Mouse (Mus musculus): ENCODE results near the gene Chrnd. TPM values are rescaled to one million over a fixed set of nuclear protein-coding genes. Genes with fewer than 3 reads are reported as not detected.

Gene Chrnd
- polyA plus RNA-seq, 1 experiment from 2014 or later = not detected

DNA sequence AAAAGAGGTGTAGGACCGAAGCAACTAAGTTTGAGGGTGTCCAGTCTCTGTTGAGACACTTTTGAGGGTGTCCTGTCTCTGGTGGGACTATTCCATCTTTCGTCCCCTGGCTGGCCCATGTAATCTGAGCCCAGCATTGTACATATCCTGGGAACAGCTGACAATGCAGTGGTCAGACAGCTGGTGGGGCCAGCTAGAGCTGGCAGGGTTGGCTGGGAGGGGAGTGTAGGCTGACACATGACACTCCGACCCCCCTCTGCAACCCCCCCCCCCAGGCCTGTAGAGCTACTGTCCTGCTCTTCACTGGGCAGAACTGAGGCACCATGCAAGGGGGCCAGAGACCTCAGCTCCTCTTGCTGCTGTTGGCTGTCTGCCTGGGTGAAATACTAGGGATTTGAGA, 15.1 kb downstream of the Chrnd start:
- no peaks in the 10 kb centered on the region for H3K9me3 ChIP-seq (replicated peaks)
- H3K4me2 ChIP-seq = no peak overlapping the region
- no peak overlapping the region for H3K27ac ChIP-seq (ENCODE audit: poor library complexity, severe bottlenecking)
- peaks cover 8% of the 10 kb centered on the region; the same call in 1 of the 2 replicates for H3K4me1 ChIP-seq (replicated peaks)
- no peak overlapping the region for H3K4me3 ChIP-seq
- H3K27me3 ChIP-seq (replicated peaks) = peaks cover 46% of the 10 kb centered on the region
- 24% methylated on average over 3 of the region's 3 CpGs for WGBS
- no peaks in the 10 kb centered on the region for H3K36me3 ChIP-seq
- no peak for ATAC-seq (ENCODE audit: insufficient number of reproducible peaks, low FRiP score)
- no peak overlapping the region for H3K9ac ChIP-seq

DNA sequence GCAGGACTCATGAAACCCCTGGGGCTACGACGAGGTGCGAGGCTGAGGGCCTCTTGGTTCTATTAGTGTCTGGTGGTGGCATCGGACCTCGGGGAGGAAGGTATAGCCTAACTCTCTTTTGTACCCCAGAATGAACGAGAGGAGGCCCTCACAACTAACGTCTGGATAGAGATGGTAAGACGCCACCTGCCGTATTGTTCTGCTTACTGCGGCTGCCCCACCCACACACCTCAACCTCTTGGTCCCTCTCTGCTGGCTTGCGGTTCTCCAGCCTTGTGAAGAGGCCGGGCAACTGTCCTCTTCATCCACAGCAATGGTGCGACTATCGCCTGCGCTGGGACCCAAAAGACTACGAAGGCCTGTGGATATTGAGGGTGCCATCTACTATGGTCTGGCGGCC, 15.9 kb downstream of the Chrnd start:
- Histone ChIP-seq H3K4me2 (no peak overlapping the region), H3K36me3 (no peaks in the 10 kb centered on the region), H3K9me3 (replicated peaks) (no peaks in the 10 kb centered on the region), H3K4me1 (replicated peaks) (peaks cover 8% of the 10 kb centered on the region; the same call in 1 of the 2 replicates), H3K4me3 (no peak overlapping the region), H3K9ac (no peak overlapping the region), H3K27me3 (replicated peaks) (peaks cover 47% of the 10 kb centered on the region), H3K27ac (ENCODE audit: poor library complexity, severe bottlenecking) (no peak overlapping the region)
- 19% methylated on average over 17 of the region's 17 CpGs for WGBS
- ATAC-seq (ENCODE audit: insufficient number of reproducible peaks, low FRiP score) = no peak

DNA sequence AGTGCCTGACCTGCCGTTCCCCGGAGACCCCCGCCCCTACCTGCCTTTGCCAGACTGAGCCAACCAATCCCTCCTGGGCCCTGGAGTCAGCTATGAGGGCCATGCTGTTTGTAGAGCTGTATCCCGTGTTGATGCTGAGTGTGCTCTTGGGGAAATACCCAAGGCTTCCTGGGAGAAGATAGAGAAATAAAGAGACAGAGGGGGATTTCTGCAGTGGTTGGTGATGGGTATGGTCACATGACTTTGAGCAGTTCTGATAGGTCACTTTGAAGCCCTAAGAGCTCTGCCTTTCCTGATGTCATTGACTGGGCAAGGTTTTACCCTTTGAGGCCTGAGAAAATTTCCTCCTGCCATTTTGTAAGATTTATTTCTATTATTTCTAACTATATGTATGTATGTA, 21.0 kb downstream of the Chrnd start:
- ATAC-seq (ENCODE audit: insufficient number of reproducible peaks, low FRiP score) = no peak
- WGBS = 89% methylated on average over 4 of the region's 4 CpGs
- Histone ChIP-seq H3K9ac (no peak overlapping the region), H3K4me3 (no peak overlapping the region), H3K27ac (ENCODE audit: poor library complexity, severe bottlenecking) (no peak overlapping the region), H3K9me3 (replicated peaks) (no peaks in the 10 kb centered on the region), H3K4me2 (no peak overlapping the region), H3K27me3 (replicated peaks) (peaks cover 34% of the 10 kb centered on the region), H3K4me1 (replicated peaks) (peaks cover 21% of the 10 kb centered on the region), H3K36me3 (no peaks in the 10 kb centered on the region)

DNA sequence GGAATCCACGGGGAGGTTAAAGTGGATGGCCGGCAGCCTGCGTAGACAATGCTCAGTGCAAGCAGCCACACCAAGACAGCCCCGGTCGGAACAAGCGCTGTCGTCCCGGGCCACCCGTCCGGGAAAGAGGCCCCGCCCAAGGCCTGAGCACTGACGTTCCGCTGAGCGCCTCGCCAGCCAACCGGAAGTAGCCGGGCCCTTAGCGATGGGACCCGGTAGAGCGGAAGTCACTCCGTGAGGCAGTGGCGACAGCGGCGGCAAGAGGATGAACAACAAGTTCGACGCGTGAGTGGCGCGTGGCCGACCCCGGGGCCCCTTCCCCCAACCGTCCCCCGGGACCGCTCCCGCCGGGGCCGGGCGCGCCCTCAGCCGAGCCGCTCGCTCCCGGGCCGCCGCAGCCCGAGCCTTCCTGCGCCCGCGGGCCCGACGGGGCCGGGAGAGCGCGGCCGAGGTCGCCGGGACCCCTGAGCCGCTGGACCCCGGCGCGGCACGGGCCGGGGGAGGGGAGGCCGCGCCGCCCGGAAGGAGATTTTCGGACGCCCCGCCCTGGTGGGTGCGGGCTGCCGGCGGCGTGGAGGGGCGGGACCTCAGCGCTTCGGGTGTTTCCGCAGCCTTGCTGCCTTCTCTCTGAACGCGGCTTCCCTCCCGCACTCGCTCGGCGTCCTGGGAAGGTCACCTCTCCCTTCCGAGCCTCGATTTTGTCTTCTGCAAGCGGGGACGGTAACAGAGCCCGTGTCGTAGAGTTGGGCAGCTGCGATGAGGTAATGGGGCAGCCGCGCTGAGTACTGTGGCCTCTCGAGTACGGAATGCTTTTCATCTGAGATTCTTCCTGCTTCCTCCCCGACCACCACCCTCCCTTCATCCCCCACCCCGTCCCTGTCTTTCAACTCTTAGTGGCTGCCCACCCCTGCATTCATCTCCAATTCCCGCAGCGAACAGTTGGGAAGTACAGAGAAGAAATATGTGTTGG, 23.6 kb downstream of the Chrnd start, which contains the start of gene Eif4e2:
Gene Eif4e2, plus strand, starts transcription at position 180 of the 970 bp plus-strand sequence.
- Histone ChIP-seq H3K9ac (peak within 1 kb of the TSS; percentile 100), H3K27ac (ENCODE audit: poor library complexity, severe bottlenecking) (peak within 1 kb of the TSS; percentile 100), H3K9me3 (replicated peaks) (no peaks in the 10 kb centered on the region), H3K4me1 (replicated peaks) (peaks cover 28% of the 10 kb centered on the region), H3K4me3 (peak within 1 kb of the TSS; percentile 98), H3K4me2 (peak within 1 kb of the TSS; percentile 78), H3K27me3 (replicated peaks) (peaks cover 8% of the 10 kb centered on the region), H3K36me3 (no peaks in the 10 kb centered on the region)
- peak; percentile 96 for ATAC-seq (ENCODE audit: insufficient number of reproducible peaks, low FRiP score)
- WGBS = under 1% methylated on average over 98 of the region's 99 CpGs

DNA sequence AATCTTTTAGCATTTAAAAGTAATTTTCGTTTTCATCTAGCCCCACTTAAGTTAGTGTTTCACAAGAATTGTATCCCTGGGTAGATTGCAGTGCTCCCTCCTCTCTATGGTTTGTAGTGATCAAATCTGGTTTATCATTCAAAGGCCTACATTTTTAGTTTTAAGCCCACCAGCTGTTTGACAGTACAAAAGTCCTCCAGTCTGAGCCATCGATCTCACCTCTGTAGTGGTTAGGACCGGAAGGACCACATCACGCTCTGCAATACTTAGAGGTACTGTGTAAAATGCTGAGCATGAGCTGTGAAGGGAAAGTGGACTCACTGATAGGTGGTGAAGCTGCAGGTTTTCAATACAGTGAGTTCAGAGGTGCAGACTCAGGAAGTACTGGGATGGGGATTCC, 24.3 kb downstream of the Chrnd start:
- Histone ChIP-seq H3K27ac (ENCODE audit: poor library complexity, severe bottlenecking) (peak overlapping the region; percentile 100), H3K4me2 (peak overlapping the region; percentile 78), H3K4me3 (peak overlapping the region; percentile 98), H3K4me1 (replicated peaks) (peaks cover 28% of the 10 kb centered on the region), H3K9ac (peak overlapping the region; percentile 100), H3K36me3 (peaks cover 5% of the 10 kb centered on the region), H3K9me3 (replicated peaks) (no peaks in the 10 kb centered on the region), H3K27me3 (replicated peaks) (0 out of 2 replicates have a peak, but pooled peaks cover 3% of the 10 kb centered on the region)
- ATAC-seq (ENCODE audit: insufficient number of reproducible peaks, low FRiP score) = no peak
- WGBS = 20% methylated on average over 4 of the region's 4 CpGs

DNA sequence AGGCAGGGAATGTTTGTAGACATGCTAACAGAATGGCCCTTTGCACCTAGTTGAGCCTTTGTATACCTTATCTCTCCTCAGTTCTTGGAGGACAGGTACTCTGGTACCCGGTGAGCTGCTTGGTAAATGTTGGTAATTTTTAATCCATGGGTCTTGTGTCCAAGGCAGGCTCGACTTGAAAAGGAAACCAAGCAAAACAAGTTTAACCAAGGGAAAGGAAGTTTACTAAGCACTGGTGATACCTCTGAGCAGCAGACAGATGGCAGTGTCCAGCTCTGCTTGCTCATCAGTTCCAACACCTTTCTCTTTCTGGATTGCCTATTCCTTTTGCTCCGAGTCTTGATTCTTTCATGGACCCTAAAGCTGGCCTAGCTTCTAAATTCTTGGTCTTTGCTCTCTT, 27.5 kb downstream of the Chrnd start:
- Histone ChIP-seq H3K4me3 (no peak overlapping the region), H3K9ac (no peak overlapping the region), H3K36me3 (peaks cover 35% of the 10 kb centered on the region), H3K27ac (ENCODE audit: poor library complexity, severe bottlenecking) (no peak overlapping the region), H3K27me3 (replicated peaks) (no peaks in the 10 kb centered on the region), H3K4me2 (no peak overlapping the region), H3K4me1 (replicated peaks) (peaks cover 27% of the 10 kb centered on the region), H3K9me3 (replicated peaks) (no peaks in the 10 kb centered on the region)
- no peak for ATAC-seq (ENCODE audit: insufficient number of reproducible peaks, low FRiP score)
- WGBS = 64% methylated on average over 3 of the region's 3 CpGs

DNA sequence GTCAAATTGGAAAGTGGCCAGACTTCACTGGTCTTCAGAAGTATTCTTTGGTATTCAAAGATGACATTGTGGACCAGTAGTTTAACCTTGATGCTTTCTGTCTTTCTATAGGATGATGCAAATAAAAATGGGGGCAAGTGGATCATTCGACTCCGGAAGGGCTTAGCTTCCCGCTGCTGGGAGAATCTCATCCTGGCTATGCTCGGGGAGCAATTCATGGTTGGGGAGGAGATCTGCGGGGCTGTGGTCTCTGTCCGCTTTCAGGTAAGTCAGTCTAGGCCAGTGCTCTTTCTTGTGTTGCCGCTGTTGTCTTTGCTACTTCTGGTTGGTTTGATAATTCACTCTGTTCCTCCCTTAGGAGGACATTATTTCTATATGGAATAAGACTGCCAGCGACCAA, 35.3 kb downstream of the Chrnd start:
- ATAC-seq (ENCODE audit: insufficient number of reproducible peaks, low FRiP score) = no peak
- no peak overlapping the region for H3K9ac ChIP-seq
- 91% methylated on average over 8 of the region's 8 CpGs for WGBS
- H3K4me1 ChIP-seq (replicated peaks) = no peaks in the 10 kb centered on the region
- H3K4me2 ChIP-seq = no peak overlapping the region
- H3K36me3 ChIP-seq = peaks cover 96% of the 10 kb centered on the region
- H3K27ac ChIP-seq (ENCODE audit: poor library complexity, severe bottlenecking) = no peak overlapping the region
- no peaks in the 10 kb centered on the region for H3K9me3 ChIP-seq (replicated peaks)
- no peak overlapping the region for H3K4me3 ChIP-seq
- no peaks in the 10 kb centered on the region for H3K27me3 ChIP-seq (replicated peaks)

DNA sequence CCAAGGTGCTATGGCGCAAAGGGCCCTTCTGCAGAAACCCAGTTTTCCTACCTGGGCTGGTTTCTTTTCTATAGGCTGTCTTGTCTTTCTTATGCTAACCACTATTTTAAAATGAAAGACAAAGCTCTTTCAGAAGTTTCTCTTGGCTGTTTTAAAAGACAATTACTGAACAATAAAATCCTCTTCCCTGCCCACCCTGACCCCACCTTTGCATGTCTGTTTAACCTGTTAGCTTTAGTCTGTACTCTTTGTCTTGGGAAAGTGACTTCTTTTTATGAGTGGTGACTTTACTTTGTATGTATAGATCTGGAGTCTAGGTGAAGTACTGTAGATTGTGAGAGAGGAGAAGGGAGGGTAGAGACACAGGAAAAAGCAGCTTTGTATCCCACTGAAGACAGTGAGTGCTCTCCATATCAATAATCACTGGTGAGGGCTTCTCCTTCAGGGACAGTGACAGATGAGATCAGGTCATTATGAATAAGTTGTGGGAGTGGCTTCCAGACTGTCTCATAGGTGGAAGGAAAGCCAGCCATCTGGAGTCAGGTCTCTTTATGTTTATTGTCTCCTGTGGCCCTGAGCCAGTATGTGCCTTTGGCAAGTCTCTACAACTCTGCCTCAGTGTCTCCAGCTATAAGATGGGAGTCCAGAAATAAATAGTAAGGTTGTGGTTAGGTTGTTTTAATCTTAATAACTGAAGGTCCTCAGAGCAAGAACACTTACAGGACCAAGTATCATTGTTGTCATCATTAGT, 36.2 kb downstream of the Chrnd start:
- H3K9ac ChIP-seq = no peak overlapping the region
- WGBS = 94% methylated on average over 1 of the region's 1 CpGs

DNA sequence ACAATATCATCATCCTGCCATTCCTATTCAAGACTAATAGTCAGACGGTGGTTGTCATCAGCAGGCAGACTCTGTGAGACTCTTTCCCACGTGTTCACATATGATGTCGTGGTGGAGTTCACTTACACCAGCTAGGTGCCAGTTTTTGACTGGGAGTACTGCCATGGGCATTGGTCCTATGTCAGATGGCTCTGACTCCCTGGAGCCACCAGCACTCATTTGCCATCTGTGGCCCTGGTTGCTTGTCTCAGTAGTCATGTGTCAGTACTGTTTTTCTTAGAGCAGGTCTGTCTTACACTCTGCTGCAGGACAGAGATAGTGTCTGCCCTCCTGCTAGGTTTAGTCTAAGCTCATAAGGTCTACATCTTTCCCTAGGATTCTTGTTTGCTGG, 36.7 kb downstream of the Chrnd start:
- no peaks in the 10 kb centered on the region for H3K27me3 ChIP-seq (replicated peaks)
- H3K4me1 ChIP-seq (replicated peaks) = no peaks in the 10 kb centered on the region
- H3K27ac ChIP-seq (ENCODE audit: poor library complexity, severe bottlenecking) = no peak overlapping the region
- peaks cover 95% of the 10 kb centered on the region for H3K36me3 ChIP-seq
- no peak overlapping the region for H3K4me3 ChIP-seq
- no peaks in the 10 kb centered on the region for H3K9me3 ChIP-seq (replicated peaks)
- H3K9ac ChIP-seq = no peak overlapping the region
- ATAC-seq (ENCODE audit: insufficient number of reproducible peaks, low FRiP score) = no peak
- 90% methylated on average over 3 of the region's 3 CpGs for WGBS
- no peak overlapping the region for H3K4me2 ChIP-seq

More for the DNA sequence above, 36.2 kb downstream of the Chrnd start:
- H3K27ac ChIP-seq (ENCODE audit: poor library complexity, severe bottlenecking) = no peak overlapping the region
- no peak overlapping the region for H3K4me3 ChIP-seq
- H3K27me3 ChIP-seq (replicated peaks) = no peaks in the 10 kb centered on the region
- H3K9me3 ChIP-seq (replicated peaks) = no peaks in the 10 kb centered on the region
- ATAC-seq (ENCODE audit: insufficient number of reproducible peaks, low FRiP score) = no peak
- H3K36me3 ChIP-seq = peaks cover 95% of the 10 kb centered on the region
- H3K4me1 ChIP-seq (replicated peaks) = no peaks in the 10 kb centered on the region
- H3K4me2 ChIP-seq = no peak overlapping the region

DNA sequence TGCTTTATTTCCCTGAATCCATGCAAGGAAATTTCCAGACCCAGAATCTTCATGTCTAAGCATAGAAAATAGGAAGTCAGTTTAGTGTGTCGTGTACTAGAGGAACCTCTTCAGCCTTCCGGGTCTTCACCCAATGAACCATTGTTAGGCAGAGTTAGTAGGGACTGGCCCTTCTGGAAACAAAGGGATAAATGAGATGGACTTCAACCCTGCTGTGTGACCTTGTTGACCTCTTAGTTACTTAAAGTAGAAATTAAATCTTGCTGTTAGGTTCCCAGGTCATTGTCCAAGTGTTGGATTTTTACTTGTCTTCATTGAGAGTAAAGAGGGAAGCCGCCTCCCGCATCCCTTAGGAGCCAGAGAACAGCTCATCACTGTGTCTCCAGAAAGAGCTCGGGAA, 40.2 kb downstream of the Chrnd start:
- WGBS = 88% methylated on average over 5 of the region's 5 CpGs
- no peak overlapping the region for H3K4me3 ChIP-seq

DNA sequence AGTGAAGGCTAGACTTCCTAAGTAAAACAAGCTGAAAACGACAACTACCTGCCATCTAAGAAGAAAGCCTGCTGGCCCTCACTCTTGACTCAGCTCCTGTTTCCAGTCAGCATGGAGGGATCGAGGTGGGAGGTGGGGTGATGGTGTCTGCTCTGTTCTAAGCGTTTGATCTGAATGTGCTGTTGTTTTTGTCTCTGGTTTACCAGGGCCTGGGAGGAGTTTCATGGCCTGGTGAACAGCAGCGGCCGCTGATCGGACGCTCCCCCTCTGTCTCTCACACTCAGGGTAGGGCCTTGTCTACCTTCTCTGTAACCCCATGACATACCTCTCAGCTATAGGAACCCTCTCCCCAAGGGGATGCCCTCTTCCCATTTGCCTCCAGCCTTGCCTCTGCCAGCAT, 41.8 kb downstream of the Chrnd start:
- Histone ChIP-seq H3K27me3 (replicated peaks) (no peaks in the 10 kb centered on the region), H3K4me3 (no peak overlapping the region), H3K36me3 (peaks cover 98% of the 10 kb centered on the region), H3K9ac (no peak overlapping the region), H3K4me1 (replicated peaks) (no peaks in the 10 kb centered on the region), H3K27ac (ENCODE audit: poor library complexity, severe bottlenecking) (no peak overlapping the region), H3K4me2 (no peak overlapping the region), H3K9me3 (replicated peaks) (no peaks in the 10 kb centered on the region)
- 83% methylated on average over 7 of the region's 7 CpGs for WGBS
- no peak for ATAC-seq (ENCODE audit: insufficient number of reproducible peaks, low FRiP score)

More for the DNA sequence above, 40.2 kb downstream of the Chrnd start:
- Histone ChIP-seq H3K27ac (ENCODE audit: poor library complexity, severe bottlenecking) (no peak overlapping the region), H3K4me2 (no peak overlapping the region), H3K4me1 (replicated peaks) (no peaks in the 10 kb centered on the region), H3K9ac (no peak overlapping the region), H3K36me3 (peaks cover 98% of the 10 kb centered on the region), H3K9me3 (replicated peaks) (no peaks in the 10 kb centered on the region), H3K27me3 (replicated peaks) (no peaks in the 10 kb centered on the region)
- ATAC-seq (ENCODE audit: insufficient number of reproducible peaks, low FRiP score) = no peak
